Mouse (Mus musculus) myocyte (in vitro differentiated cells): Measurements from ENCODE around the gene Trnau1ap. TPM values are rescaled to one million over a fixed set of nuclear protein-coding genes. Genes with fewer than 3 reads are reported as not detected.

Experiments used
- H3K27me3 ChIP-seq: one replicate; pipeline ENCODE4 v1.6.1; 2011; ENCODE audit not compliant: control insufficient read depth, insufficient read depth, insufficient read length
- H3K36me3 ChIP-seq: one replicate; pipeline ENCODE4 v1.6.1; 2011; ENCODE audit not compliant: control insufficient read depth, insufficient read depth
- H3K4me2 ChIP-seq: one replicate; pipeline ENCODE4 v1.6.1; 2011; ENCODE audit warnings: low read depth, control low read depth
- H3K4me3 ChIP-seq: one replicate; pipeline ENCODE4 v1.5.1; 2011; ENCODE audit warnings: mild to moderate bottlenecking, control low read depth, moderate library complexity
- H3K79me2 ChIP-seq: one replicate; pipeline ENCODE4 v1.6.1; 2011; ENCODE audit not compliant: control insufficient read depth, insufficient read depth
- H3ac ChIP-seq: one replicate; pipeline ENCODE4 v1.6.1; 2011; ENCODE audit not compliant: control insufficient read depth, insufficient read length
- CEBPB ChIP-seq: IDR thresholded peaks from 2 replicates; pipeline ENCODE4 v1.6.1; 2011; ENCODE audit warnings: mild to moderate bottlenecking, moderate library complexity; ENCODE audit not compliant: poor library complexity, insufficient read depth, severe bottlenecking
- E2F4 ChIP-seq: IDR thresholded peaks from one replicate; pipeline ENCODE4 v1.6.1; 2011; ENCODE audit warnings: mild to moderate bottlenecking, control low read depth, moderate library complexity; ENCODE audit not compliant: insufficient read depth
- MAX ChIP-seq: IDR thresholded peaks from one replicate; pipeline ENCODE4 v1.6.1; 2011; ENCODE audit warnings: low read depth, mild to moderate bottlenecking, control low read depth
- MYOD1 ChIP-seq, 3 experiments: IDR thresholded peaks; one replicate each; pipeline ENCODE4 v1.6.1; 2011; ENCODE audit warnings: control low read depth in 2 of 3, low read depth in 2 of 3, mild to moderate bottlenecking in 2 of 3, moderate library complexity in 1 of 3; ENCODE audit not compliant: insufficient read length in 2 of 3, control insufficient read depth in 1 of 3
- MYOG ChIP-seq, 3 experiments: IDR thresholded peaks; one replicate each; pipeline ENCODE4 v1.6.1; 2011; ENCODE audit warnings: control low read depth in 2 of 3, low read depth in 2 of 3, mild to moderate bottlenecking in 2 of 3; ENCODE audit not compliant: insufficient read length in 2 of 3, control insufficient read depth in 1 of 3, insufficient read depth in 1 of 3
- POLR2A ChIP-seq: IDR thresholded peaks from one replicate; pipeline ENCODE4 v1.6.1; 2011; ENCODE audit warnings: low read depth, mild to moderate bottlenecking, control low read depth, moderate library complexity; ENCODE audit not compliant: insufficient read length
- POLR2AphosphoS2 ChIP-seq: IDR thresholded peaks from one replicate; pipeline ENCODE4 v1.6.1; 2011; ENCODE audit warnings: low read depth, control low read depth; ENCODE audit not compliant: insufficient read length
- REST ChIP-seq: IDR thresholded peaks from one replicate; pipeline ENCODE4 v1.6.1; 2011; ENCODE audit warnings: mild to moderate bottlenecking, control low read depth, moderate library complexity; ENCODE audit not compliant: insufficient read depth, insufficient read length
- SRF ChIP-seq: IDR thresholded peaks from one replicate; pipeline ENCODE4 v1.6.1; 2011; ENCODE audit warnings: low read depth; ENCODE audit not compliant: control insufficient read depth, insufficient read length
- TCF12 ChIP-seq: IDR thresholded peaks from one replicate; pipeline ENCODE4 v1.6.1; 2011; ENCODE audit warnings: mild to moderate bottlenecking, control low read depth; ENCODE audit not compliant: poor library complexity, insufficient read depth, severe bottlenecking
- TCF3 ChIP-seq: IDR thresholded peaks from one replicate; pipeline ENCODE4 v1.6.1; 2011; ENCODE audit warnings: low read depth, control low read depth; ENCODE audit not compliant: insufficient read length
- USF1 ChIP-seq: IDR thresholded peaks from one replicate; pipeline ENCODE4 v1.6.1; 2011; ENCODE audit warnings: low read depth, mild to moderate bottlenecking, control low read depth, moderate library complexity
- polyA plus RNA-seq: library from polyadenylated mRNA; unstranded; fragments of >200 nt; fragmentation: generic; extraction: Trizol; gene quantifications from one replicate; pipeline ENCODE4 v1.2.1, GENCODE M21; 2012; ENCODE audit warnings: missing spikeins

Trnau1ap gene
- polyA plus RNA-seq, 1 experiment, result 51.6 TPM

DNA sequence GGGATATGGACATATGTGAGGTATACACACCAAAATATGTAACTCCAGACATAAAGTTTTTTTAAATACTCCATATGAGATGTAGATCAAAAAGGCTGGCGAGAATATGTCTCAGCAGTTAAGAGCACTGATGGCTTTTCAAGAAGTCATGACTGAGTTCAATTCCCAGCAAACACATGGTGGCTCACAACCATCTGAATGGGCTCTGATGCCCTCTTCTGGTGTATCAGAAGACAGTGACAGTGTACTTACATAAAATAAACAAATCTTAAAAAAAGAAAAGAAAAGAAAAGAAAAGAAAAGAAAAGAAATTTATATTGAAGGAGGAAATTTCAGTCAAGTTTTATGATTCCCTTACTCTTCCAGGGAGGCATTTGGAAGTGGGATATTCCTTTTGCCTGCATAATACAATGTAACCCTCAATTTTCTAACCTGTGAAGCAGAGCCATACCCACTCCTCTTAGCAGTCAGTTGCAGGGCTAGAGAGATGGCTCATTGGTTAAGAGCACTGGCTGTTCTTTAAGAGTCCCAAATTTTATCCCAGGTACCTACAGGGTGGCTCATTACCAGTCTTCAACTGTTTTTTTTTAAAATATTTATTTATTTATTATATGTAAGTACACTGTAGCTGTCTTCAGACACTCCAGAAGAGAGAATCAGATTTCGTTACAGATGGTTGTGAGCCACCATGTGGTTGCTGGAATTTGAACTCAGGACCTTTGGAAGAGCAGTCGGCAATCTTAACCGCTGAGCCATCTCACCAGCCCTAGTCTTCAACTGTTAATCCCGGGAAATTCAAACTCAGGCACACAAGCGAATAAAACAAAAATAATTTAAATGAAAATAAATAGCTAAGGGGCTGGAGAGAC is 60.2 kb downstream of the Trnau1ap start:
- H3K4me3 ChIP-seq, result no peak overlapping the region
- H3ac ChIP-seq, result no peak overlapping the region
- H3K79me2 ChIP-seq, result no peaks in the 10 kb centered on the region
- H3K36me3 ChIP-seq, result no peaks in the 10 kb centered on the region
- TF ChIP-seq TCF12 (no peak), TCF3 (no peak), POLR2A (no peak), USF1 (no peak), POLR2AphosphoS2 (no peak), MAX (no peak), MYOD1 (IDR thresholded peaks at IDR 0.05; ENCODE audit: control insufficient read depth in 1 of 3, insufficient read length in 2 of 3, low read depth in 2 of 3) (no peak), CEBPB (no peak), MYOG (IDR thresholded peaks at IDR 0.05; ENCODE audit: control insufficient read depth in 1 of 3, insufficient read depth in 1 of 3, insufficient read length in 2 of 3, low read depth in 2 of 3) (no peak), SRF (no peak), E2F4 (no peak), REST (no peak)
- H3K27me3 ChIP-seq, result no peaks in the 10 kb centered on the region
- H3K4me2 ChIP-seq, result no peak overlapping the region

DNA sequence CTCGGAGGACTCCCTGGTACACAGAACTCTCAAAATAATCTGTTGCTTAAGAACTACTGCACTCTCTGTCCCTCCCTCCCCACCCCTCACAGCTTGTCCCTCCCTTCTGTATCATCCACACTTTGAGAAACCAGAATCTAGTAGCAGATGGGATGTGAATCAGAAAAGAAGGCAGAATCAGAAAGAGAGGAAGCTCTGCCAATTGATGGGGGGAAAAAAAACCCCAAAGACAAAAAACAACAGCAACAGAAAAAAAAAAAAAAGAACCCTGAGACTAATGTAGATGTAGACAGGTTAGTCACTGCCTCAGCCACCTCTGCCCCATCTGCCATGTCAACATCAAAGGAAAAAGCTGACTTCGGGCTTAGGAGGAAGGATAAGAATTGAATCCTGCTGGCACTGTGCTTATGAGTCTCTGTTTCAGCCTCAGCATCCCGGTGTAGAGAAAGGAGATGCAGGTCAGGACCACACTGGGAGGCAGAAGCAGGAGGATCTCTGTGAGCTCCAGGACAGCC is 62.4 kb downstream of the Trnau1ap start:
- Histone ChIP-seq H3K4me3 (no peak overlapping the region), H3K79me2 (peaks cover 4% of the 10 kb centered on the region), H3K4me2 (no peak overlapping the region), H3K36me3 (no peaks in the 10 kb centered on the region), H3K27me3 (no peaks in the 10 kb centered on the region), H3ac (no peak overlapping the region)
- TF ChIP-seq TCF3 (no peak), CEBPB (no peak), MYOD1 (IDR thresholded peaks at IDR 0.05; ENCODE audit: control insufficient read depth in 1 of 3, insufficient read length in 2 of 3, low read depth in 2 of 3) (no peak), POLR2AphosphoS2 (no peak), POLR2A (no peak), MAX (no peak), REST (no peak), TCF12 (no peak), MYOG (IDR thresholded peaks at IDR 0.05; ENCODE audit: control insufficient read depth in 1 of 3, insufficient read depth in 1 of 3, insufficient read length in 2 of 3, low read depth in 2 of 3) (no peak), SRF (no peak), E2F4 (no peak), USF1 (no peak)

DNA sequence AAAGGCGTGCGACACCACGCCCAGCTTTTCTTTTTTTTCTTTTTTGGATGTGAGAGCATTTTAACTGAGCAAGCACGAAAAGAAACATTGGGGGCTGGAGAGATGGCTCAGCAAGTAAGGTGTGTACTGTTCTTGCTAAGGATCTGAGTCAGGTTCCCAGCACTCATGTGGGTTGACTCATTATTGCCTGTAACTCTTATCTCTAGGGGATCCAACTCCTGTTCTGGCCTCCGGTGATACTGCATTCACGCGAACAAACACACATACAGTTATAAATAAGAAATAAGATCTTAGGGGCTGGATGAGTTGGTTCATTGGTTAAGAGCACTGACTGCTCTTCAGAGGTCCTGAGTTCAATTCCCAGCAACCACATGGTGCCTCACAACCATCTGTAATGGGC is 66.0 kb downstream of the Trnau1ap start:
- H3K27me3 ChIP-seq, result no peaks in the 10 kb centered on the region
- peaks cover 33% of the 10 kb centered on the region for H3K79me2 ChIP-seq
- TF ChIP-seq MAX (no peak), MYOG (IDR thresholded peaks at IDR 0.05; ENCODE audit: control insufficient read depth in 1 of 3, insufficient read depth in 1 of 3, insufficient read length in 2 of 3, low read depth in 2 of 3) (no peak), TCF3 (no peak), E2F4 (no peak), REST (no peak), USF1 (no peak), TCF12 (no peak), POLR2AphosphoS2 (no peak)
- no peak overlapping the region for H3ac ChIP-seq
- H3K4me3 ChIP-seq, result no peak overlapping the region
- H3K36me3 ChIP-seq, result no peaks in the 10 kb centered on the region
- no peak overlapping the region for H3K4me2 ChIP-seq

GRCm38 (mm10) chr4:132262358-132262616 is 67.1 kb downstream of the Trnau1ap start:
- Histone ChIP-seq H3ac (no peak overlapping the region), H3K27me3 (no peaks in the 10 kb centered on the region), H3K79me2 (peaks cover 43% of the 10 kb centered on the region), H3K4me2 (peak overlapping the region; percentile 99), H3K36me3 (no peaks in the 10 kb centered on the region), H3K4me3 (peak overlapping the region; percentile 80)
- TF ChIP-seq MYOG (IDR thresholded peaks at IDR 0.05; ENCODE audit: control insufficient read depth in 1 of 3, insufficient read depth in 1 of 3, insufficient read length in 2 of 3, low read depth in 2 of 3), result no peak
- TF ChIP-seq MAX, result no peak
- TF ChIP-seq CEBPB, result no peak
- TF ChIP-seq REST, result no peak
- no peak for TF ChIP-seq TCF3
- TF ChIP-seq USF1, result no peak
- TF ChIP-seq TCF12, result no peak

Other genes with a start within 250 kb of the Trnau1ap start
- not detected for gene Oprd1, start 185.1 kb downstream of the Trnau1ap start, polyA plus RNA-seq
- gene Ythdf2, start 117.2 kb downstream of the Trnau1ap start, polyA plus RNA-seq, result 20.7 TPM
- 11.7 TPM for gene Gmeb1, start 67.9 kb downstream of the Trnau1ap start, polyA plus RNA-seq
- gene Taf12, start 55.2 kb downstream of the Trnau1ap start, polyA plus RNA-seq, result 26.6 TPM
- 0.30 TPM for gene Rab42, start 26.2 kb downstream of the Trnau1ap start, polyA plus RNA-seq
- gene Rcc1, start 24.1 kb upstream of the Trnau1ap start, polyA plus RNA-seq, result 33.2 TPM
- gene Phactr4, start 93.0 kb upstream of the Trnau1ap start, polyA plus RNA-seq, result 15.8 TPM
- gene Med18, start 134.4 kb upstream of the Trnau1ap start, polyA plus RNA-seq, result 5.3 TPM
- 71.5 TPM for gene Sesn2, start 181.0 kb upstream of the Trnau1ap start, polyA plus RNA-seq
- gene Atpif1, start 204.1 kb upstream of the Trnau1ap start, polyA plus RNA-seq, result 477 TPM
- 95.1 TPM for gene Dnajc8, start 206.0 kb upstream of the Trnau1ap start, polyA plus RNA-seq
- not detected for gene Ptafr, start 234.5 kb upstream of the Trnau1ap start, polyA plus RNA-seq